13 mouse cellular contexts compared by ENCODE assay signal in genomic region chr5:146248746-146249145, GRCm38 (mm10). TPM values are rescaled to one million over a fixed set of nuclear protein-coding genes. Genes with fewer than 3 reads are reported as not detected.
DNase-seq lines count a peak whose midpoint lies in the region; ATAC-seq and TF ChIP-seq lines count a peak whose summit lies in the region.
"Had no signal": no experiment of that assay in that cellular context is flagged by ENCODE, and none has a peak within 500 bp of the region (broad histone marks: within the 10 kb centered on the region; RNA-seq: fewer than 3 reads in every experiment).

No protein-coding gene starts in this region.

- peaks cover 9% of the 10 kb centered on the region for H3K4me1 ChIP-seq in bone marrow, adult 2 months (ENCODE audit: control insufficient read depth, insufficient read depth, low read length)
- H3K4me1 ChIP-seq in liver, embryonic 12.5 days: peaks cover 94% of the 10 kb centered on the region
- H3K4me1 ChIP-seq: forebrain, embryonic 12.5 days; hindbrain, embryonic 10.5 days; neural tube, embryonic 12.5 days had no signal

- H3K4me3 ChIP-seq in bone marrow, adult 2 months (replicated peaks; ENCODE audit: control insufficient read depth, low read depth, low read length): peak overlapping the region; percentile 36
- no peak overlapping the region for H3K4me3 ChIP-seq in liver, embryonic 12.5 days
- no peak overlapping the region for H3K4me3 ChIP-seq in myocyte
- H3K4me3 ChIP-seq: forebrain, embryonic 12.5 days; hindbrain, embryonic 10.5 days; lung, embryonic 15.5 days; neural tube, embryonic 12.5 days had no signal

- H3K9ac ChIP-seq in liver, embryonic 12.5 days: peak overlapping the region; percentile 5; the same call in 1 of the 2 replicates
- H3K9ac ChIP-seq: forebrain, embryonic 12.5 days; lung, embryonic 15.5 days; neural tube, embryonic 12.5 days had no signal

- WGBS in bone marrow, adult 2 months: 56% methylated on average over 10 of the region's 10 CpGs
- 80% methylated on average over 10 of the region's 10 CpGs for whole genome bisulfite sequencing in liver, embryonic 12.5 days (ENCODE audit: insufficient replicate concordance)

- TF ChIP-seq CTCF in bone marrow, adult 2 months (IDR thresholded peaks at IDR 0.05; ENCODE audit: control insufficient read depth, insufficient read depth, low read length): no peak

- H3K27ac ChIP-seq in bone marrow, adult 2 months (ENCODE audit: control insufficient read depth, insufficient read depth, low read depth, low read length, poor library complexity): peak overlapping the region; percentile 67
- H3K27ac ChIP-seq in liver, embryonic 12.5 days: peak overlapping the region; percentile 42
- H3K27ac ChIP-seq: forebrain, embryonic 12.5 days; hindbrain, embryonic 10.5 days; lung, embryonic 15.5 days; neural tube, embryonic 12.5 days had no signal

- ATAC-seq in liver, embryonic 12.5 days: no peak
- ATAC-seq: Patski had no signal

- TF ChIP-seq POLR2A in bone marrow, adult 2 months (IDR thresholded peaks at IDR 0.05; ENCODE audit: borderline replicate concordance, control insufficient read depth, low read depth, low read length): no peak
- TF ChIP-seq POLR2A in myocyte (IDR thresholded peaks at IDR 0.05; ENCODE audit: insufficient read length, low read depth): no peak

- no peak overlapping the region for H3ac ChIP-seq in myocyte (ENCODE audit: control insufficient read depth, insufficient read length)

- peaks cover 21% of the 10 kb centered on the region for H3K36me3 ChIP-seq in liver, embryonic 12.5 days
- no peaks in the 10 kb centered on the region for H3K36me3 ChIP-seq in myocyte (ENCODE audit: control insufficient read depth, insufficient read depth)
- H3K36me3 ChIP-seq: forebrain, embryonic 12.5 days; lung, embryonic 15.5 days had no signal

- H3K4me2 ChIP-seq in liver, embryonic 12.5 days: peak overlapping the region; percentile 25; the same call in 1 of the 2 replicates
- no peak overlapping the region for H3K4me2 ChIP-seq in myocyte (ENCODE audit: low read depth)
- H3K4me2 ChIP-seq: forebrain, embryonic 12.5 days; lung, embryonic 15.5 days; neural tube, embryonic 12.5 days had no signal

- no peaks in the 10 kb centered on the region for H3K9me3 ChIP-seq in liver, embryonic 12.5 days (replicated peaks)
- H3K9me3 ChIP-seq: forebrain, embryonic 12.5 days; hindbrain, embryonic 10.5 days; lung, embryonic 15.5 days; neural tube, embryonic 12.5 days had no signal

- H3K27me3 ChIP-seq in liver, embryonic 12.5 days (replicated peaks): no peaks in the 10 kb centered on the region
- H3K27me3 ChIP-seq in myocyte (ENCODE audit: control insufficient read depth, insufficient read depth, insufficient read length): no peaks in the 10 kb centered on the region
- H3K27me3 ChIP-seq: forebrain, embryonic 12.5 days; lung, embryonic 15.5 days; neural tube, embryonic 12.5 days; Patski had no signal

- H3K79me2 ChIP-seq in myocyte (ENCODE audit: control insufficient read depth, insufficient read depth): peaks cover 85% of the 10 kb centered on the region

- peak; percentile 39 for DNase-seq in kidney, adult 11 months
- DNase-seq in kidney, postnatal 14 days: no peak
- DNase-seq in urinary bladder, postnatal 36 days (ENCODE audit: low spot score in 2 of 2): no peak
- no peak for DNase-seq in cerebellum, postnatal 25 days
- DNase-seq: cerebellum, adult 9-10 months had no signal

TF ChIP-seq in myocyte, 11 proteins besides CTCF, POLR2A, EP300 and RAD21:
- TF ChIP-seq TCF3 (IDR thresholded peaks at IDR 0.05; ENCODE audit: insufficient read length, low read depth) (no peak), CEBPB (IDR thresholded peaks at IDR 0.05; ENCODE audit: insufficient read depth, poor library complexity, severe bottlenecking) (peak; percentile 63; the same call in 1 of the 2 replicates)

RNA-seq across cellular contexts. Expression of gene Cdk8, which starts 17.7 kb away (rescaled TPM):
- 17.0 and 28.8 TPM in 2 replicates for polyA plus RNA-seq in bone marrow, adult 2 months (2011; ENCODE audit: insufficient read depth, insufficient read length, low replicate concordance, missing spikeins)
- polyA plus RNA-seq in liver, embryonic 12.5 days (2016; fragmentation: Nextera tagmentation; extraction: Ambion mirVana): 30.7 and 32.5 TPM in 2 replicates
- polyA plus RNA-seq in myocyte (2012; fragmentation: generic; extraction: Trizol): 11.0 TPM

RNA-seq across cellular contexts. Expression of gene Rnf6, which starts 27.4 kb away (rescaled TPM):
- polyA plus RNA-seq in bone marrow, adult 2 months (2011; ENCODE audit: insufficient read depth, insufficient read length, low replicate concordance, missing spikeins): 5.8 and 13.2 TPM in 2 replicates
- polyA plus RNA-seq in liver, embryonic 12.5 days (2016; fragmentation: Nextera tagmentation; extraction: Ambion mirVana): 24.8 and 25.3 TPM in 2 replicates
- 17.2 TPM for polyA plus RNA-seq in myocyte (2012; fragmentation: generic; extraction: Trizol)
